Mouse (Mus musculus): Measurements from ENCODE around the gene Elmo1. TPM values are rescaled to one million over a fixed set of nuclear protein-coding genes. Genes with fewer than 3 reads are reported as not detected.

Elmo1 gene
- total and polyA plus RNA-seq, 3 experiments: 23.1 to 50.2 (median 32.2) TPM

DNA sequence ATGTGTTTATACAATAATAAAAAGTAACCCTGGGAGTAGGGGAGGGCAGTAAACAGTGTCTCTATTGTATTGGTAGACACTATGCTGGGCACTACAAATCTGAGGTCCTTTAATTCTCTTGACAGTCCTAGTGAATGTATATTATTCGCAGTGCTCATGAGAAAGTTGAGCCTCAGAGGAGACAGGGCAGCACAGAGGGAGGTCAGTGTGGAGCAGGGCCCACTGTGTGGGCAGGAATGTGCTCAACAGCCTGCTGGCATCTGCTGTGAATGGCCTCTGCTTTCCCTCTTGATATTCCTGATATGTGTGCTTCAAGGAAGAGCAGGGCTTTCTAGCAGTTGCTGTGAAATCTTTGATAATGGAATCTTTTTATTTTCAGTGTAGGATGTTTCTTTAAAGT lies 52.2 kb downstream of the Elmo1 start:
- Histone ChIP-seq H3K9ac (ENCODE audit: insufficient read depth, low read depth) (no peak overlapping the region), H3K27me3 (replicated peaks) (no peaks in the 10 kb centered on the region), H3K4me1 (ENCODE audit: control insufficient read depth in 1 of 2, insufficient read depth in 2 of 2) (peaks cover 43 to 84% of the 10 kb centered on the region in 2 experiments), H3K79me2 (replicated peaks; ENCODE audit: control insufficient read depth, extremely low read depth, insufficient read depth, poor library complexity, severe bottlenecking) (peaks cover 4% of the 10 kb centered on the region), H3K9me3 (replicated peaks; ENCODE audit: low read length) (no peaks in the 10 kb centered on the region), H3K27ac (ENCODE audit: insufficient read depth, low read depth) (no peak overlapping the region), H3K4me2 (ENCODE audit: insufficient read depth, low read depth, poor library complexity, severe bottlenecking) (no peak overlapping the region), H3K4me3 (replicated peaks in 1 of 3; ENCODE audit: low read depth in 2 of 3, low read length in 2 of 3, poor library complexity in 1 of 3) (no peak overlapping the region), H3K36me3 (replicated peaks in 1 of 2; ENCODE audit: control insufficient read depth in 1 of 2, insufficient read depth in 1 of 2, low read length in 1 of 2) (peaks cover 0 to 12% of the 10 kb centered on the region in 2 experiments)
- in situ Hi-C loops (cut with MboI; ENCODE audit: low pct_ligation_motif_present, low pct_unique_long_range_greater_than_20kb, low sequenced_read_pairs) (no loop called here), dilution Hi-C loops (cut with MboI; ENCODE audit: extremely low pct_ligation_motif_present, extremely low pct_unique_long_range_greater_than_20kb, low sequenced_read_pairs) (no loop called here)
- no peak for DNase-seq (ENCODE audit: extremely low read depth)
- no peak for TF ChIP-seq SMC3 (IDR thresholded peaks at IDR 0.05; ENCODE audit: low read depth, low read length)
- no peak for TF ChIP-seq NRF1 (IDR thresholded peaks at IDR 0.05; ENCODE audit: low read depth, low read length)
- no peak for TF ChIP-seq TBP (conservative IDR thresholded peaks at IDR 0.05; ENCODE audit: low read depth, low read length)
- no peak for TF ChIP-seq KAT2A (IDR thresholded peaks at IDR 0.05; ENCODE audit: insufficient replicate concordance, low read length)
- TF ChIP-seq CTCF (conservative IDR thresholded peaks at IDR 0.05 in 1 of 2, IDR thresholded peaks at IDR 0.05 in 1 of 2; ENCODE audit: low read depth in 2 of 2, low read length in 2 of 2): no peak
- no peak for TF ChIP-seq RAD21 (IDR thresholded peaks at IDR 0.05; ENCODE audit: low read depth, low read length)
- TF ChIP-seq MYC (IDR thresholded peaks at IDR 0.05; ENCODE audit: low read depth, low read length): no peak
- no peak for TF ChIP-seq JUN (IDR thresholded peaks at IDR 0.05; ENCODE audit: insufficient read depth, low read depth, low read length)
- no peak for TF ChIP-seq ZC3H11A (IDR thresholded peaks at IDR 0.05; ENCODE audit: low read depth, low read length)
- TF ChIP-seq CHD2 (IDR thresholded peaks at IDR 0.05; ENCODE audit: low read length): no peak
- no peak for TF ChIP-seq GABPA (IDR thresholded peaks at IDR 0.05; ENCODE audit: insufficient replicate concordance, low read depth, low read length)
- no peak for TF ChIP-seq ZMIZ1 (IDR thresholded peaks at IDR 0.05; ENCODE audit: low read depth, low read length)

DNA sequence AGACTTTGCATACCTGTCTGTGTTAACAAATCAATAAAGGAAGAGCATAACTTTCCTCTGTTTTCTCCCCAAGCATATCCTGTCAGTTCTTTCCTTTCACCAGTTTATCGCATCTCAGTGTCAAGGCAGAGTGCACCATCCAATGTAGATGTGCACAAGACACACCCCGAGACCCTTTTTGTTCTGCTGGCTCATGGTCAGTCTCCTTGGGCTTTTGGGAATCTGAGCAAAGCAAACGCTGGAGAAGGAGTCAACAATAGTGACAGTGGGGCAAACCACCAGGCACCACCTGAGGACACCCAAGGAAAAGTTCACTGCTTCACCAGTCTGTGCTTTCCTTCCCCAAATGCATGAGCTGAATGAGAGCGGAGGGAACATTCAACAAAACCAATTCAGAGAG lies 56.5 kb downstream of the Elmo1 start:
- Histone ChIP-seq H3K79me2 (replicated peaks; ENCODE audit: control insufficient read depth, extremely low read depth, insufficient read depth, poor library complexity, severe bottlenecking) (peaks cover 13% of the 10 kb centered on the region), H3K27me3 (replicated peaks) (no peaks in the 10 kb centered on the region), H3K27ac (ENCODE audit: insufficient read depth, low read depth) (no peak overlapping the region), H3K4me3 (replicated peaks in 1 of 3; ENCODE audit: low read depth in 2 of 3, low read length in 2 of 3, poor library complexity in 1 of 3) (no peak overlapping the region), H3K9ac (ENCODE audit: insufficient read depth, low read depth) (no peak overlapping the region), H3K36me3 (replicated peaks in 1 of 2; ENCODE audit: control insufficient read depth in 1 of 2, insufficient read depth in 1 of 2, low read length in 1 of 2) (peaks cover 3 to 17% of the 10 kb centered on the region in 2 experiments), H3K9me3 (replicated peaks; ENCODE audit: low read length) (no peaks in the 10 kb centered on the region), H3K4me1 (ENCODE audit: control insufficient read depth in 1 of 2, insufficient read depth in 2 of 2) (peaks cover 35 to 84% of the 10 kb centered on the region in 2 experiments), H3K4me2 (ENCODE audit: insufficient read depth, low read depth, poor library complexity, severe bottlenecking) (0 out of 2 replicates have a peak overlapping the region, but pooled peaks have one; percentile 11)
- in situ Hi-C loops (cut with MboI; ENCODE audit: low pct_ligation_motif_present, low pct_unique_long_range_greater_than_20kb, low sequenced_read_pairs) (no loop called here), dilution Hi-C loops (cut with MboI; ENCODE audit: extremely low pct_ligation_motif_present, extremely low pct_unique_long_range_greater_than_20kb, low sequenced_read_pairs) (no loop called here)
- no peak for DNase-seq (ENCODE audit: extremely low read depth)
- TF ChIP-seq ZC3H11A (IDR thresholded peaks at IDR 0.05; ENCODE audit: low read depth, low read length) (no peak), JUN (IDR thresholded peaks at IDR 0.05; ENCODE audit: insufficient read depth, low read depth, low read length) (no peak), KAT2A (IDR thresholded peaks at IDR 0.05; ENCODE audit: insufficient replicate concordance, low read length) (no peak), POLR2A (IDR thresholded peaks at IDR 0.05; ENCODE audit: low read depth, low read length) (no peak), BHLHE40 (IDR thresholded peaks at IDR 0.05; ENCODE audit: low read depth, low read length) (no peak), USF2 (conservative IDR thresholded peaks at IDR 0.05; ENCODE audit: low read depth, low read length) (no peak), SIN3A (IDR thresholded peaks at IDR 0.05; ENCODE audit: low read length) (no peak), USF1 (IDR thresholded peaks at IDR 0.05; ENCODE audit: low read depth, low read length) (no peak)
